Mouse (Mus musculus): ENCODE measurements around the gene Olfr380. TPM values are rescaled to one million over a fixed set of nuclear protein-coding genes. Genes with fewer than 3 reads are reported as not detected.

Gene Olfr380
- not detected for total RNA-seq (2018; cell fraction: chromatin; rRNA removed)
- total RNA-seq (2018; cell fraction: cytosol; rRNA removed): not detected
- not detected for total RNA-seq (2018; cell fraction: nucleus; rRNA removed)
- not detected in 3 replicates for polyA plus RNA-seq (2018)

DNA sequence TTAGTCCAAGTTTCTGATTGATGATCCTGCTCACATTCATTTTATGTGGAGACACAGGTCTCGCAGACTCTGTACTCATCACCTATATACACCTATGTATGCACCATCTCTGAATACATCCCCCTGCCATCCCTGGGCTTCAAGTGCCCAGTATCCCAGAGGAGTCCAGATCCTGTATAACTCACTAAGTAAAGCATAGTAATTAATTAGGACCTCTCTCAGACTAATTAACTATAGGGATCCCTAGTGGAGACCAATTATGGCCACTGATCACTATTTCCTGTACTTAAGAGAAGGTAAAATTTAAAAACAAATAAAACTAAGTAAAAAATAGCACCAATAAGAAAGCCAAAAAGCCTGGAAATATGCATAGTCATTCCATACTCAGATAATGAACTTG, at the start of gene Olfr380:
Gene Olfr380 (minus strand): TSS at position 101 of the 400 bp plus-strand sequence.
- WGBS (ENCODE audit: missing documents): no CpG with 5 or more reads among the region's 1 CpGs
- H3K36me3 ChIP-seq (ENCODE audit: inconsistent target): no peaks in the 10 kb centered on the region
- no peak within 1 kb of the TSS for H3K27ac ChIP-seq
- no peaks in the 10 kb centered on the region for H3K79me2 ChIP-seq (ENCODE audit: inconsistent target)
- no peak within 1 kb of the TSS for H3K4me3 ChIP-seq (ENCODE audit: inconsistent target)

DNA sequence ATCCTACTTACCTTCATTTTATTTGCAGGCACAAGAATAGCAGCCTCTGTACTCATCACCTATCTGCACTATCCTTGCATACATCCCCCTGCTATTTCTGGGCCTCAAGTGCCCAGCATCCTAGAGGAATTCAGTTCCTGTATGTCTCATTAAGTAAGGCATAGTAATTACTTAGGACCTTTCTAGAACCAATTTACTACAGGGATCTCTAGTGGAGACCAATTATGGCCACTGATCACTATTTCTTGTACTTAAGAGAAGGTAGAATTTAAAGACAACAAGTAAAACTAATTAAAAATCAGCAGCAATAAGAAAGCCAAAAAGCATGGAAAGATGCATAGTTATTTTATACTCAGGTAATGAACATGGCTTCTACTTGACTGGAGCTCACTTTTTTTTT, 34.2 kb upstream of the Olfr380 start, which contains the start of gene Olfr381:
Gene Olfr381 (minus strand): TSS at position 101 of the 400 bp plus-strand sequence.
- no peak within 1 kb of the TSS for H3K4me3 ChIP-seq (ENCODE audit: inconsistent target)
- no peak within 1 kb of the TSS for H3K27ac ChIP-seq
- no peaks in the 10 kb centered on the region for H3K36me3 ChIP-seq (ENCODE audit: inconsistent target)
- H3K79me2 ChIP-seq (ENCODE audit: inconsistent target): no peaks in the 10 kb centered on the region

DNA sequence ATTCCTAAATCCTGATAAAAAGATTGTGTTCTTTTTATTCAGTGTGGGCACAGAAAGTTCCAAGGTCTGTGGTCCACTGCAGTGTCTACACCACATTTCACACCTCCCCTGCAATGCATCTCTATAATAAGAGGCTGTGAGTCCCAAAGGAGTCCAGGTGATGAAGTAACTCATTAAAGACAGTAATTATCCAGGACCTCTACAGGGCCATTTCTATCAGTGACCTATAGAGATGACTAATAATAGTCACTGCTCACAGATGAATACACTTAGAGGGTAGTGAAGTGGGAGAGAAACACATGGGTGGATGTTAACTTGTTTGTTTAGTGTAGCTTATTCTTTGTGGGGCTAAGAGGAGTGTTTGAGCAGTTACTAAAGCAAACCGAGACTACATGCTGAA, 28.9 kb downstream of the Olfr380 start, which contains the start of gene Olfr378:
Gene Olfr378 (minus strand): TSS at position 101 of the 400 bp plus-strand sequence.
- no peak within 1 kb of the TSS for H3K27ac ChIP-seq
- no peaks in the 10 kb centered on the region for H3K36me3 ChIP-seq (ENCODE audit: inconsistent target)
- H3K79me2 ChIP-seq (ENCODE audit: inconsistent target): no peaks in the 10 kb centered on the region
- WGBS (ENCODE audit: missing documents): no CpG with 5 or more reads among the region's 1 CpGs
- H3K4me3 ChIP-seq (ENCODE audit: inconsistent target): no peak within 1 kb of the TSS

Other genes starting within 250 kb of the Olfr380 start
- not detected in 3 replicates for gene Trpv1, start 223.2 kb downstream of the Olfr380 start, polyA plus RNA-seq (2018)
- not detected in 3 replicates for gene Trpv3, start 190.1 kb downstream of the Olfr380 start, polyA plus RNA-seq (2018)
- gene Aspa, start 127.9 kb downstream of the Olfr380 start, polyA plus RNA-seq (2018): 0.83 to 3.9 TPM (median 1.8 TPM) in 3 replicates
- gene Gm49340, start 127.8 kb downstream of the Olfr380 start, polyA plus RNA-seq (2018): not detected in 3 replicates
- gene Spata22, start 127.8 kb downstream of the Olfr380 start, polyA plus RNA-seq (2018): not detected in 3 replicates
- not detected in 3 replicates for gene Olfr20, start 106.7 kb downstream of the Olfr380 start, polyA plus RNA-seq (2018)
- not detected in 3 replicates for gene Olfr376, start 86.3 kb downstream of the Olfr380 start, polyA plus RNA-seq (2018)
- gene Olfr1, start 57.9 kb downstream of the Olfr380 start, polyA plus RNA-seq (2018): not detected in 3 replicates
- gene Olfr378, start 29.0 kb downstream of the Olfr380 start, polyA plus RNA-seq (2018): not detected in 3 replicates
- gene Olfr381, start 34.1 kb upstream of the Olfr380 start, polyA plus RNA-seq (2018): not detected in 3 replicates
- not detected in 3 replicates for gene Olfr382, start 59.7 kb upstream of the Olfr380 start, polyA plus RNA-seq (2018)
- gene Olfr385, start 135.5 kb upstream of the Olfr380 start, polyA plus RNA-seq (2018): not detected in 3 replicates
- not detected in 3 replicates for gene Olfr384, start 141.1 kb upstream of the Olfr380 start, polyA plus RNA-seq (2018)
- gene Zfp735, start 231.3 kb upstream of the Olfr380 start, polyA plus RNA-seq (2018): not detected in 3 replicates

All from macrophage (primary cell).